Mouse (Mus musculus) midbrain, embryonic 11.5 days (tissue): ENCODE measurements at regions not wholly inside any gene's neighbourhood (a gene's known extent, or its start where the extent isn't known, plus 50 kb on each side); places are given as distances from the start of the nearest gene placed in this dataset.

Source experiments
- ATAC-seq: fragments of 200-750 bp; cut with Nextera tagmentation; 2 replicates; pipeline ENCODE4 v1.8.0; 2017; ENCODE audit warnings: moderate TSS enrichment, moderate library complexity; ENCODE audit not compliant: low FRiP score
- DNase-seq: peaks from one replicate; pipeline ENCODE4 v3.0.0; 2015; ENCODE audit warnings: low spot score; ENCODE audit errors: missing footprints
- H3K27ac ChIP-seq: fragments of 300-500 bp; sonication (generic); 2 replicates; pipeline ENCODE4 v1.5.1; 2014; ENCODE audit warnings: low read depth, low read length
- H3K27me3 ChIP-seq: fragments of 300-500 bp; sonication (generic); 2 replicates; pipeline ENCODE4 v1.6.1; 2014; ENCODE audit warnings: mild to moderate bottlenecking, low read length, moderate library complexity, mixed read lengths; ENCODE audit not compliant: control insufficient read depth, insufficient read depth
- H3K36me3 ChIP-seq: fragments of 300-500 bp; sonication (generic); 2 replicates; pipeline ENCODE4 v1.6.1; 2014; ENCODE audit warnings: mild to moderate bottlenecking, low read length, moderate library complexity, mixed read lengths; ENCODE audit not compliant: control insufficient read depth, insufficient read depth
- H3K4me1 ChIP-seq: fragments of 300-500 bp; sonication (generic); 2 replicates; pipeline ENCODE4 v1.6.1; 2014; ENCODE audit warnings: low read length; ENCODE audit not compliant: control insufficient read depth, insufficient read depth
- H3K4me2 ChIP-seq: fragments of 300-500 bp; sonication (generic); 2 replicates; pipeline ENCODE4 v1.6.1; 2014; ENCODE audit warnings: mild to moderate bottlenecking, moderate library complexity
- H3K4me3 ChIP-seq: fragments of 300-500 bp; sonication (generic); 2 replicates; pipeline ENCODE4 v1.5.1; 2014; ENCODE audit warnings: low read depth, low read length
- H3K9ac ChIP-seq: fragments of 300-500 bp; sonication (generic); 2 replicates; pipeline ENCODE4 v1.6.1; 2014; ENCODE audit warnings: low read length
- H3K9me3 ChIP-seq: fragments of 300-500 bp; sonication (generic); 2 replicates; pipeline ENCODE4 v1.6.1; 2016; ENCODE audit warnings: low read length; ENCODE audit not compliant: control insufficient read depth
- WGBS: fragments of 180-500 bp; shearing (Covaris S2); extraction: QIAGEN DNeasy Blood & Tissue Kit; methylation state at CpG from one replicate; pipeline ENCODE4 v1.1.7; 2014; 5-methylcytosine and 5-hydroxymethylcytosine counted together

GRCm38 (mm10) chr17:84030699-84031098 is 157.0 kb downstream of the Zfp36l2 start:
- H3K9ac ChIP-seq: no peak overlapping the region
- WGBS: 81% methylated on average over 5 of the region's 5 CpGs
- ATAC-seq (no peak), DNase-seq (no peak)
- H3K27me3 ChIP-seq: peaks cover 3% of the 10 kb centered on the region; the same call in 1 of the 2 replicates
- no peaks in the 10 kb centered on the region for H3K9me3 ChIP-seq
- no peak overlapping the region for H3K4me2 ChIP-seq
- no peak overlapping the region for H3K27ac ChIP-seq
- no peaks in the 10 kb centered on the region for H3K36me3 ChIP-seq
- no peak overlapping the region for H3K4me3 ChIP-seq
- H3K4me1 ChIP-seq: peaks cover 5% of the 10 kb centered on the region; the same call in 1 of the 2 replicates

GRCm38 (mm10) chr17:84028157-84028970 is 159.4 kb downstream of the Zfp36l2 start:
- Histone ChIP-seq H3K9me3 (peaks cover 5% of the 10 kb centered on the region; the same call in 1 of the 2 replicates), H3K27ac (no peak overlapping the region), H3K4me2 (peak overlapping the region; percentile 27), H3K9ac (peak overlapping the region; percentile 29; the same call in 1 of the 2 replicates), H3K4me3 (no peak overlapping the region), H3K27me3 (peaks cover 3% of the 10 kb centered on the region; the same call in 1 of the 2 replicates), H3K4me1 (peaks cover 5% of the 10 kb centered on the region; the same call in 1 of the 2 replicates), H3K36me3 (no peaks in the 10 kb centered on the region)
- 26% methylated on average over 27 of the region's 27 CpGs for WGBS
- ATAC-seq (peak; percentile 90), DNase-seq (peak; percentile 100)

- ATAC-seq: no peak
- 60% methylated on average over 9 of the region's 9 CpGs for WGBS
- Histone ChIP-seq H3K9ac (no peak overlapping the region), H3K4me2 (no peak overlapping the region), H3K27me3 (peaks cover 3% of the 10 kb centered on the region; the same call in 1 of the 2 replicates), H3K36me3 (no peaks in the 10 kb centered on the region), H3K4me1 (peaks cover 5% of the 10 kb centered on the region; the same call in 1 of the 2 replicates), H3K9me3 (peaks cover 5% of the 10 kb centered on the region; the same call in 1 of the 2 replicates), H3K4me3 (no peak overlapping the region), H3K27ac (no peak overlapping the region)
- DNase-seq: no peak
Observed at GRCm38 (mm10) chr17:84027275-84027674, 160.5 kb downstream of the Zfp36l2 start.

GRCm38 (mm10) chr17:84026110-84026509 is 161.6 kb downstream of the Zfp36l2 start:
- H3K27me3 ChIP-seq: peaks cover 3% of the 10 kb centered on the region; the same call in 1 of the 2 replicates
- H3K4me3 ChIP-seq: no peak overlapping the region
- no peak overlapping the region for H3K27ac ChIP-seq
- 18% methylated on average over 7 of the region's 9 CpGs for WGBS
- H3K36me3 ChIP-seq: no peaks in the 10 kb centered on the region
- peaks cover 5% of the 10 kb centered on the region; the same call in 1 of the 2 replicates for H3K9me3 ChIP-seq
- ATAC-seq (no peak), DNase-seq (no peak)
- no peak overlapping the region for H3K4me2 ChIP-seq
- H3K4me1 ChIP-seq: peaks cover 5% of the 10 kb centered on the region; the same call in 1 of the 2 replicates
- H3K9ac ChIP-seq: no peak overlapping the region

- Histone ChIP-seq H3K4me2 (no peak overlapping the region), H3K9me3 (peaks cover 5% of the 10 kb centered on the region; the same call in 1 of the 2 replicates), H3K27me3 (peaks cover 3% of the 10 kb centered on the region; the same call in 1 of the 2 replicates), H3K4me3 (no peak overlapping the region), H3K36me3 (no peaks in the 10 kb centered on the region), H3K9ac (no peak overlapping the region), H3K27ac (no peak overlapping the region), H3K4me1 (no peaks in the 10 kb centered on the region)
- ATAC-seq: no peak
- WGBS: 80% methylated on average over 7 of the region's 7 CpGs
- DNase-seq: no peak
Observed at GRCm38 (mm10) chr17:84022358-84022757, 165.4 kb downstream of the Zfp36l2 start.

- ATAC-seq (no peak), DNase-seq (no peak)
- Histone ChIP-seq H3K36me3 (no peaks in the 10 kb centered on the region), H3K9ac (no peak overlapping the region), H3K4me2 (no peak overlapping the region), H3K27me3 (no peaks in the 10 kb centered on the region), H3K4me1 (no peaks in the 10 kb centered on the region), H3K27ac (no peak overlapping the region), H3K4me3 (no peak overlapping the region), H3K9me3 (peaks cover 2% of the 10 kb centered on the region; the same call in 1 of the 2 replicates)
- WGBS: 73% methylated on average over 1 of the region's 1 CpGs
Observed at GRCm38 (mm10) chr17:84018817-84019216, 168.9 kb downstream of the Zfp36l2 start.

- no peak overlapping the region for H3K9ac ChIP-seq
- no peaks in the 10 kb centered on the region for H3K9me3 ChIP-seq
- no peak overlapping the region for H3K27ac ChIP-seq
- no peak for ATAC-seq
- H3K36me3 ChIP-seq: no peaks in the 10 kb centered on the region
- no peaks in the 10 kb centered on the region for H3K27me3 ChIP-seq
- no peak overlapping the region for H3K4me2 ChIP-seq
- WGBS: 80% methylated on average over 4 of the region's 4 CpGs
- H3K4me3 ChIP-seq: no peak overlapping the region
- H3K4me1 ChIP-seq: no peaks in the 10 kb centered on the region
- DNase-seq: no peak
Observed at GRCm38 (mm10) chr17:84017891-84018290, 169.9 kb downstream of the Zfp36l2 start.

GRCm38 (mm10) chr17:84014287-84015039 is 166.7 kb upstream of the Haao start:
- Histone ChIP-seq H3K27ac (no peak overlapping the region), H3K4me2 (no peak overlapping the region), H3K27me3 (no peaks in the 10 kb centered on the region), H3K4me3 (no peak overlapping the region), H3K9ac (no peak overlapping the region), H3K9me3 (no peaks in the 10 kb centered on the region), H3K4me1 (no peaks in the 10 kb centered on the region), H3K36me3 (no peaks in the 10 kb centered on the region)
- WGBS: 85% methylated on average over 12 of the region's 12 CpGs
- DNase-seq (no peak), ATAC-seq (no peak)
